ENCODE assay signal across 17 mouse cellular contexts in genomic region chr3:52924631-52925030, GRCm38 (mm10).
"Had no signal": no experiment of that assay in that cellular context is flagged by ENCODE, and none has a peak within 500 bp of the region (broad histone marks: within the 10 kb centered on the region; RNA-seq: fewer than 3 reads in every experiment).

No protein-coding gene starts in this region.

- H3K4me2 ChIP-seq: heart, embryonic 11.5 days; heart, embryonic 13.5 days; heart, embryonic 15.5 days; hindbrain, embryonic 13.5 days; hindbrain, embryonic 15.5 days; kidney, embryonic 15.5 days; limb, embryonic 13.5 days; limb, embryonic 15.5 days had no signal

- H3K9ac ChIP-seq: heart, embryonic 13.5 days; heart, embryonic 15.5 days; hindbrain, embryonic 13.5 days; hindbrain, embryonic 15.5 days; kidney, embryonic 15.5 days; limb, embryonic 13.5 days; limb, embryonic 15.5 days had no signal

- H3K9me3 ChIP-seq: heart, embryonic 15.5 days; hindbrain, embryonic 15.5 days; kidney, embryonic 15.5 days; limb, embryonic 15.5 days had no signal

- H3K27me3 ChIP-seq: heart, embryonic 13.5 days; heart, embryonic 15.5 days; hindbrain, embryonic 13.5 days; hindbrain, embryonic 15.5 days; kidney, embryonic 15.5 days; limb, embryonic 13.5 days; limb, embryonic 15.5 days had no signal

- DNase-seq: gastrocnemius, postnatal 14 days; gastrocnemius, postnatal 36 days; heart, adult 2 months; kidney, adult 11 months; layer of hippocampus, adult 9-11 months; layer of hippocampus, postnatal 36 days had no signal

- ATAC-seq: hindbrain, postnatal 0 days; intestine, embryonic 16.5 days had no signal

- H3K4me3 ChIP-seq: heart, adult 2 months; heart, embryonic 13.5 days; heart, embryonic 15.5 days; hindbrain, embryonic 13.5 days; hindbrain, embryonic 15.5 days; kidney, embryonic 15.5 days; limb, embryonic 13.5 days; limb, embryonic 15.5 days had no signal

- H3K4me1 ChIP-seq: heart, embryonic 15.5 days; hindbrain, embryonic 13.5 days; hindbrain, embryonic 15.5 days; kidney, embryonic 15.5 days; limb, embryonic 13.5 days; limb, embryonic 15.5 days had no signal

- H3K27ac ChIP-seq: heart, adult 2 months; heart, embryonic 13.5 days; heart, embryonic 15.5 days; hindbrain, embryonic 13.5 days; hindbrain, embryonic 15.5 days; hindbrain, postnatal 0 days; kidney, embryonic 15.5 days; kidney, postnatal 0 days; limb, embryonic 13.5 days; limb, embryonic 15.5 days had no signal

- H3K36me3 ChIP-seq: heart, embryonic 13.5 days; heart, embryonic 15.5 days; hindbrain, embryonic 13.5 days; hindbrain, embryonic 15.5 days; kidney, embryonic 15.5 days; limb, embryonic 13.5 days; limb, embryonic 15.5 days had no signal
